Mouse (Mus musculus) frontal cortex, postnatal 36 days (tissue): ENCODE measurements around the gene Tmem40.

Experiments used
- DNase-seq, 2 experiments: peaks; one replicate each; pipeline ENCODE4 v3.0.0; 2022; ENCODE audit warnings: low spot score in 2 of 2

The Tmem40 gene

DNA sequence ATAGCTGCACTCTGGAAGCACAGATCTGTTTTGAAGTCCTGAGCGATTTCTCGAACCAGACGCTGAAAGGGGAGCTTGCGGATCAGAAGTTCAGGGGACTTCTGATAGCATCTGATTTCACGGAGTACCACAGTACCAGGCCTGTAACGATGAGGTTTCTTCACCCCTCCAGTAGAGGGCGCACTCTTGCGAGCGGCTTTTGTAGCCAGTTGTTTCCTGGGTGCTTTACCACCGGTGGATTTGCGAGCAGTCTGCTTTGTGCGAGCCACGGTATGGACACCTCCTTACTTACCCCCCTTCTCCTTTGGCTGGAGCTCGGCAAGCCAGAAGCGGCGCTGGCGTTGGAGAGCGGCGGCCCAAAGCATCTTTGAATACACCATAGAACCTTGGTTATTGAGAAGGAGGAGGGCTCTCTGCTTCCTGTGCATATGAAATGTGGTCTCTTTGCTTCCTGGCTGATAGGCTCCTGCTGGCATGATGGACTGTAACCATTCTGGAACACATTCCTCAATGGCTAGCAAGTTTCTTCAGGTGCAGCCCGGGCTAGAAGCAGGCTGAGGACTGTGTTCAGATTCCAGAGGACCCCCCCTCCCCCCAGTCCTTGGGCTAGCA lies 8.0 kb upstream of the Tmem40 start:
- no peak for DNase-seq

GRCm38 (mm10) chr6:115768207-115768606 lies 6.0 kb upstream of the Tmem40 start:
- no peak for DNase-seq

DNA sequence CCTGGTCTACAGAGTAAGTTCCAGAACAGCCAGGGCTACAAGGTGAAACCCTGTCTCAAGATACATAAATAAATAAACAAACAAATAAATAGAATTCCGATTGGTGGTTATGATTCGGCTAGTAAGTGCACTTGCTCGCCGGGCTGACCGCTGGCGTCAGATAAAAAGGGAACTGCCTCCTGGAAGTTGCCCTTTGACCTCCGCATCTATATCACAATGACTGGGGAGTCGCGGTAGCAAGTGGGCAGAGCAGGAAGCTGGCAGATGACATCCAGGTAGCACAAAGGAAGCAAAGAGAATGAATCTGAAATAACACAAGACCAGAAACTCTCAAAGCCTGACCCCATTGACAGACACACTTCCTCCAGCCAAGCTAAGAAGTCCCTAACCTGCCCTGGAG lies 5.1 kb upstream of the Tmem40 start:
- no peak for DNase-seq

- DNase-seq: peak in 1 of 2 experiments; percentile 14
These were observed 2.0 kb upstream of the Tmem40 start for GRCm38 (mm10) chr6:115764179-115764578.

GRCm38 (mm10) chr6:115760982-115761381 lies 1.2 kb downstream of the Tmem40 start:
- DNase-seq: no peak

DNA sequence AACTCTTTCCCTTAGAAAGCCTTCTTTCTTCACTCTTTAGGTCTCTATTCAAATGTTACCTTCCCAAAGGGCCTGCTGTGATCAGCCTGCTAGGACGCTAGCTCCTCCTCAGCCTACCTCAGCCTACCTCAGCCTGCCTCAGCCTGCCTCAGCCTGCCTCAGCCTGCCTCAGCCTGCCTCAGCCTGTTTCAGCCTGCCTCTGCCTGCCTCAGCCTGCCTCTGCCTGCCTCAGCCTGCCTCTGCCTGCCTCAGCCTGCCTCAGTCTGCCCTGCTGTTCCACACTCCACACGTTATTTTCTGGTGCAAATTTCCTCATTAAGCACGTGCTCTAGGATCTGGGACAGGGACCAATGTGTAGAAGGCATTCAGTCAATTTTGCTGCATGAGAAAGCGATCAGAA lies 2.1 kb downstream of the Tmem40 start:
- no peak for DNase-seq

DNA sequence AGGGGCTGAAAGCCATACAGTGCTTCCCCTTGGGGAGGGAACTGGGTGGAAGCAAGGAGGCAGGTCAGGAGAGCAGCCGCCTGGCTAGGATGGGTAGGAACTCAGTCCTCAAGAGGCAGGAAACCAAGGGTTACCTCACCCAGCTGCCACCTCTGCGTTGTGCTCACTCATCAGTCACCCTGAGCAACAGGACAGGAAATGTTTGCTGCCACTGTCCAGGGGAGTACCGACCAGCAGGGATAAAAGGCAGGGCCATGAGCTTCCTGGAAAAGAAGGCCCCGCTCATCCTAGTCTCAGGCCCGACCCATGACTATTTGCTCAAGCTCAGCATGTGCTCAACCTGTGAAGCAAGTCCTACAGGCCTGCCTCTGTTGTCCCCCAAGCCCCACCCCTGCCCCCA lies 2.7 kb downstream of the Tmem40 start:
- DNase-seq: no peak

DNA sequence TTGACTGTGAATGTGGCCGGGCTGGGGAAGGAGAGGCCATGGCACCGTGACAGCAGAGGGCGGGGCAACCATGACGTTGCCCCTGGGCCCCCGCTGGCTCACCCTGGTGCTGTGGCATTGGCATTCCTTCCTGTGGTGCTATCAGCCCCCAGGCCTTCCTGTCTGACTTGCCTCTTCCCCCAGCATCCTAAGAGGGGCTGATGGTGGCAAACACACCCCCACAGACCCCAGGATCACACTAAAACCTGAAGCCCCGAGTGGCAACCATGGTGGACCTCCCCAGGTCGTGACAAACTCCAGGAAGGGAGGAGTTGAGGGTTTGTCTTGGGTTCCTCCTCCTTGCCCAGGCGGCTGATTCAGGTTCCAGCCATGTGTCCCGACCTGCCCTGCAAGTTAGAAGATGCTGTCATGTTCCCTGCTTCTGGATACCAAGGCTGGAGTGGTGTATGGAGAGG lies 3.2 kb downstream of the Tmem40 start:
- no peak for DNase-seq

DNA sequence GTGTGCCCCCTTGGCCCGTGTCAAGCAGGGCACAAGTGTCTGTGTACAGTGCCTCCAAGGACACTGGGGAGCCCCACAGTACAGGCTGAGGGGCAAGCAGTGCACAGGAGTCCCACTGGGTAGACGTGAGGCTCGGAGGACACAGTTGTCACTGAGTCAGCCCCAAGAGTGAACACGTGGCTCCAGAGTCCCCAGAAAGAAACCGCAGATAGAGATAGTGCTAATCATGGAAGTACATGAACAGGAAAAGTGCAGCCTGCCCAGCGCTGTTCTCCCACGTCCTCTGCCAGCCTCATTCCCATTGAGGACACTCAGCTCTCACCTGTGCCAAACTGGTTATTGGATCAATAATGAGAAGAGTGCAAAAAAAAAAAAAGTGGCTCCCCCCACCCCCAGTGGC lies 6.7 kb downstream of the Tmem40 start:
- no peak for DNase-seq

GRCm38 (mm10) chr6:115746326-115746725 lies 15.9 kb downstream of the Tmem40 start:
- no peak for DNase-seq

DNA sequence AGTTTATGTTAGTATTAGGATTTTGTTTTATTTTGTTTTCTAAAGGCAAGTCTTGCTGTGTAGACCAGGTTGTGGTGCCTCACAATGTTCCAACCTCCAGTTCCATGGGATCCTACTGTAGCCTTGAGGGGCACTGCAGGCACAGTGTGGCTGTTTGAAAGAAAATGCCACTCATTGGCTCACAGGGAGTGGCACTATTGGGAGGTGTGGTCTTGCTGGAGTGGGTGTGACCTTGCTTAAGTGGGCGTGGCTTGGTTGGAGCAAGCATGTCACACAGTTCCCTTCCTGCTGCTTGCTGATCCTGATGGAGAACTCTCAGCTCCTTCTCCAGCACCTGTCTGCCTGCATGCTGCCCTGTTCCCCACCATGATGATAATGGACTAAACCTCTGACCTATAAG lies 18.6 kb downstream of the Tmem40 start:
- no peak for DNase-seq

GRCm38 (mm10) chr6:115739056-115739455 lies 23.2 kb downstream of the Tmem40 start:
- DNase-seq: no peak

DNA sequence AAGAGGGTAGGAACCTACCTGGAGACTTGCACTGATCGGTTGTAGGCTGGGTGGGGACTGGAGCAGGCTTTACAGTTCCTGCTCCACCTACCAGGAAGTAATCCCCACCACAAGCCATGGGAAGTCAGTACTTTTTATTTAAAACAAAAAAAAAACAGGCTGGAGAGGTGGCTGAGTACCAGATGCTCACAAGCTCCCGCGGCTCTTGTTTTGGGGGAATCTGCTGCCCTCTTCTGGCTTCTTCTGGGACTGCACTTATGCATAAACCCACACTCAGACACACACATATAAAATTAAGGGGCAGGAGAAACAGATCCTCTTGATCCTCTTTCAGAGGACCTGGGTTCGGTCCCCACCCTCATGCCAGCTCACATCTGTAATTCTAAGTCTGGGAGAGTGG lies 27.3 kb downstream of the Tmem40 start:
- DNase-seq: no peak

GRCm38 (mm10) chr6:115732341-115732928 lies 29.8 kb downstream of the Tmem40 start:
- no peak for DNase-seq

- DNase-seq: no peak
These were observed 31.5 kb downstream of the Tmem40 start for GRCm38 (mm10) chr6:115730560-115731342.

GRCm38 (mm10) chr6:115727570-115727969 lies 34.6 kb downstream of the Tmem40 start:
- DNase-seq: no peak

DNA sequence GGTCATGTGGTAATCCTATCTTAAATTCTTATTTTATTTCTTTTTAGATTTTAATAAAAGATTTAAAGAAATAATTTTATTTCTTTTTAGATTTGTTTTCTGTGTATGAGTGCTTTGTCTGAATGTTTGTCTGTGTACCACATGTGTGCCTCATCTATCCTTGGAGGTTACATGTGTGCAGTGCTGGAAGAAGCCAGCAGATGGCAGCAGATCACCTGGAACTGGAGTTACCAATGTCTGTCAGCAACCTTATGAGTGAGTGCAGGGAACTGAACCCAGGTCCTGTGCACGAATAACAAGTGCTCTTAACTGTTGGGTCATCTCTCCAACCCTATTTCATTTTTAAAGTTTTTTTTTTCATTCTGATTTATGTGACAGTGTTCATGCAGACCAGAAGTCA lies 35.1 kb downstream of the Tmem40 start:
- peak; percentile 35 for DNase-seq

DNA sequence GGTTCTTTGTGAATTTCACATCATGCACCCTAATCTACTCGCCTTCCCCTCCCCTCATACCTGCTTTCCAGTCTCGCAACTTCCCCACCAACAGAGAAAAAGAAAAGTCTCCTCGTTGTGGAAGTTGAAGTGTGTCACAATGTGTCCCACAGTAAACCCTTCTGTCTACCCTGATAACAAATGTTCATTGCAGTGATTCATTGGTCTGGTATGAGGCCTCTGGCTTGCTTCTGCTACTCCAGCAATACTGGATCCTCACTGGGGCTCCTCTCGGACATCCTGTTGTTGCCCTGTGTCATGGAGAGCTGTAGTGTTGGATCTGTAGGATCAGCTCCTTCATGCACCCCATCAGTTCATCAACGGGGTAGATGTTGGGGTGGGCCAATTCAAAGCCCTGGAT lies 40.0 kb downstream of the Tmem40 start:
- no peak for DNase-seq

- no peak for DNase-seq
These were observed 44.3 kb downstream of the Tmem40 start for GRCm38 (mm10) chr6:115717715-115718558.

DNA sequence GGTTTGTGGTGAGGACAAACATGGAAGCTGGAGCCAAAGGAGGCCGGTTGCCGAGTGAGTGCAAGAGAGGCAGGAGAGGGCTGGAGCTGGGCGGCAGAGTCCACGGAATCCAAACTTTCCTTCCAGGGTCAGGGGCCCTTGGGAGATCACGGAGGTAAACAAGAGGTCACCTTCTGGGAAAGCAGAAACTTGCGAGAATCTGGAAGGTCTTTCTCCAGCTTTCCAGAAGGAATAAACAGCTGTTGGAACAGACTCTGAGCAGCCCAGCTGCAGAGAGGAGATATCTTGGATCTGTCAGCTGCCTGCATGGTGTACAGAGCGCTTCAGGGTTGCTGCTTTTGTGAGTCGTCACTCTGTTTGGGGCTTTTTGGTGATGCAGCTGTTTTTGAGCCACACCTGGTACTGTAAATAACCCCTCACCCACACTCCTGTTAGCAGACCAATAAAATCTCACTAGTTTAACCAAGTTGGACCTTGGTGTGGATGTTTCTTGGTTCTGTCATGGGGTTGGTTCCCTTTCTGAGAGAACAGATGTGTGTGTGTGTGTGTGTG lies 45.0 kb downstream of the Tmem40 start:
- no peak for DNase-seq

GRCm38 (mm10) chr6:115711261-115711660 lies 50.9 kb downstream of the Tmem40 start:
- DNase-seq: no peak

DNA sequence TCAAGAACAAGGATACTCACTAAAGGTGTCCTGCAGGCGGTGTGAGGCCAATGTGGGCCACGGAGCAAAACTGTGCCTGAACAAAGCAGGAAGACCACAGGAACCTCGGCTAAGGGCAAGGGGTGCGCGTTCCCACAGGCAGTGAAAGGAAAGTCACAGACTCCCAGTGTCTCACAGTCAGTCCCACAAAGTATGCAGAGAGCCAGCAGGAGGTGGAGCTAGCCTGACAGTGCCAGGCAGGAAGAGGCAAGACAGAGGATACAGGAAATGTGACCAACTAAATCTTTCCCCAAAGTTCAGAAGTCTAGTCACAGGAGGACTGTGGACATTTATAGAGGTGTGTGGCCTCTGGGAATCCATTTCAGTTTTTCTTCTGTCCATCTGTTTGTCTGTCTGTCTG lies 59.3 kb downstream of the Tmem40 start:
- DNase-seq: no peak
